Mouse (Mus musculus): ENCODE measurements at regions not wholly inside any gene's neighbourhood (a gene's known extent, or its start where the extent isn't known, plus 50 kb on each side); places are given as distances from the start of the nearest gene placed in this dataset.

DNA sequence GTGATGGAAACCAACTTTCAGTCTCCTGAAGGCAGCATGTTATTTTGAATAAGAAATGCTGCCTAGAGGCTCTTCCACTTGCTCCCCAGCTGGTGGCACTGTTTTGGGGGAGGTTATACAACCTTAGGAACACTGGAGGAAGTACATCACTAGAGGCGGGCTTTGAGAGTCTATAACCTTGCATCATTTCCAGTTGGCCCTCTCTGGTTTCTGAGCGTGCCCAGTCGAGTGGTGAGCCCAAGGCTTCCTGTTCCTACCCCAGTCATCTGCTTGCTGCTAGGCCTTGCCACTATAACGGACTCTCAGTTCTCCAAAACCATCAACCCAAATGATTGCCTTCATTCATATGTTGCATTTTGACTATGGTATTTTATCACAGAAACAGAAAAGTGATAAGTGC lies 302.5 kb upstream of the Hs6st1 start:
- no peak for TF ChIP-seq POLR2A (IDR thresholded peaks at IDR 0.05; ENCODE audit: control insufficient read depth, extremely low read depth, insufficient read depth, low read length, poor library complexity)
- TF ChIP-seq CTCF (IDR thresholded peaks at IDR 0.05; ENCODE audit: borderline replicate concordance, control insufficient read depth, extremely low read depth, insufficient read depth, low read length, poor library complexity), result no peak
- H3K4me1 ChIP-seq (replicated peaks; ENCODE audit: control insufficient read depth, insufficient read depth, low read length), result no peaks in the 10 kb centered on the region
- H3K36me3 ChIP-seq (ENCODE audit: control insufficient read depth, insufficient read depth, low read length), result no peaks in the 10 kb centered on the region
- no peak overlapping the region for H3K27ac ChIP-seq (ENCODE audit: control insufficient read depth, insufficient read depth, low read length)
- no peak overlapping the region for H3K4me3 ChIP-seq (ENCODE audit: control insufficient read depth, insufficient read depth, low read length)
- no peaks in the 10 kb centered on the region for H3K27me3 ChIP-seq (ENCODE audit: control insufficient read depth, insufficient read depth, low read length)
- WGBS, result 90% methylated on average over 4 of the region's 4 CpGs
- no peak for DNase-seq

DNA sequence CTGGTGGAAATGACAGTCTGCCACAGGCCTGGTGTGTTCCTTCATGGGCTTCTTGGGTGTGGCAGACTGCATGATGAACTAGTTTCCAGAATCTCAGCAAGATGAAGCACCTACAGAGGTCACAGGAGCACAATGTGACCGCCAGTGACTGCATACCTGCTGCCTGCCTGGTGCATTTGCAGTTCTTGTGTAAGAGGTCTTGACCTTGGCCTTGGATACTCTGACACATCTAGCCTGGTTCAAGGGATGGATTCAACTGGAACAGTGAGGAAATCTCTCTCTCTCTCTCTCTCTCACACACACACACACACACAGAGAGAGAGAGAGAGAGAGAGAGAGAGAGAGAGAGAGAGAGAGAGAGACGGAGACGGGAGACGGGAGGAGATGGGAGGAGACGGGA lies 301.9 kb upstream of the Hs6st1 start:
- Histone ChIP-seq H3K4me3 (ENCODE audit: control insufficient read depth, insufficient read depth, low read length) (no peak overlapping the region), H3K4me1 (replicated peaks; ENCODE audit: control insufficient read depth, insufficient read depth, low read length) (no peaks in the 10 kb centered on the region), H3K36me3 (ENCODE audit: control insufficient read depth, insufficient read depth, low read length) (no peaks in the 10 kb centered on the region), H3K27ac (ENCODE audit: control insufficient read depth, insufficient read depth, low read length) (no peak overlapping the region), H3K27me3 (ENCODE audit: control insufficient read depth, insufficient read depth, low read length) (no peaks in the 10 kb centered on the region)
- no peak for TF ChIP-seq CTCF (IDR thresholded peaks at IDR 0.05; ENCODE audit: borderline replicate concordance, control insufficient read depth, extremely low read depth, insufficient read depth, low read length, poor library complexity)
- TF ChIP-seq POLR2A (IDR thresholded peaks at IDR 0.05; ENCODE audit: control insufficient read depth, extremely low read depth, insufficient read depth, low read length, poor library complexity), result no peak
- 98% methylated on average over 5 of the region's 5 CpGs for WGBS
- DNase-seq, result no peak

- no peak for DNase-seq
- no peaks in the 10 kb centered on the region for H3K27me3 ChIP-seq (ENCODE audit: control insufficient read depth, insufficient read depth, low read length)
- 95% methylated on average over 6 of the region's 6 CpGs for WGBS
- TF ChIP-seq CTCF (IDR thresholded peaks at IDR 0.05; ENCODE audit: borderline replicate concordance, control insufficient read depth, extremely low read depth, insufficient read depth, low read length, poor library complexity) (no peak), POLR2A (IDR thresholded peaks at IDR 0.05; ENCODE audit: control insufficient read depth, extremely low read depth, insufficient read depth, low read length, poor library complexity) (no peak)
- no peak overlapping the region for H3K4me3 ChIP-seq (ENCODE audit: control insufficient read depth, insufficient read depth, low read length)
- H3K36me3 ChIP-seq (ENCODE audit: control insufficient read depth, insufficient read depth, low read length), result no peaks in the 10 kb centered on the region
- no peak overlapping the region for H3K27ac ChIP-seq (ENCODE audit: control insufficient read depth, insufficient read depth, low read length)
- H3K4me1 ChIP-seq (replicated peaks; ENCODE audit: control insufficient read depth, insufficient read depth, low read length), result no peaks in the 10 kb centered on the region
These were observed 295.6 kb upstream of the Hs6st1 start for GRCm38 (mm10) chr1:35772567-35772966.

DNA sequence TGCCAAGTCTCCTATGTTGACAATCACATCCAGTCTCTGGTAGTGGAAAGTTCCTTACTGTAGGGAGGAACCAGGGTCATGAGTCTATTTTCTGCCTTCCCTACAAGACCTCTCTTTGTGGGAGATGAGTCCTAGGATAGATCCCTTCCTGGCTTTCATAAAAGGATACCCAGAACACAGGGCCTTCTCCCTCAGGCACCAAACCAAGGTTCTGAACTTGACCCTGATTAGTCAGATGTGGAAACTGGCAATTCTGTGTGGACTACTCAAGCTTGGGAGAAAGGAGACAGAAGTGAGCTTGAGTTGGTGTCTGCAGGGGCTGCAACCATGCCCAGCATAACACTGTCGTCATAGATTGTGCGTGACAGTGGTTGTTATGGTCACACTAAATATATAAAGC lies 293.6 kb upstream of the Hs6st1 start:
- TF ChIP-seq POLR2A (IDR thresholded peaks at IDR 0.05; ENCODE audit: control insufficient read depth, extremely low read depth, insufficient read depth, low read length, poor library complexity), result no peak
- no peak for TF ChIP-seq CTCF (IDR thresholded peaks at IDR 0.05; ENCODE audit: borderline replicate concordance, control insufficient read depth, extremely low read depth, insufficient read depth, low read length, poor library complexity)
- WGBS, result 97% methylated on average over 2 of the region's 2 CpGs
- Histone ChIP-seq H3K27ac (ENCODE audit: control insufficient read depth, insufficient read depth, low read length) (no peak overlapping the region), H3K4me1 (replicated peaks; ENCODE audit: control insufficient read depth, insufficient read depth, low read length) (no peaks in the 10 kb centered on the region), H3K36me3 (ENCODE audit: control insufficient read depth, insufficient read depth, low read length) (no peaks in the 10 kb centered on the region), H3K27me3 (ENCODE audit: control insufficient read depth, insufficient read depth, low read length) (no peaks in the 10 kb centered on the region), H3K4me3 (ENCODE audit: control insufficient read depth, insufficient read depth, low read length) (no peak overlapping the region)
- DNase-seq, result no peak

DNA sequence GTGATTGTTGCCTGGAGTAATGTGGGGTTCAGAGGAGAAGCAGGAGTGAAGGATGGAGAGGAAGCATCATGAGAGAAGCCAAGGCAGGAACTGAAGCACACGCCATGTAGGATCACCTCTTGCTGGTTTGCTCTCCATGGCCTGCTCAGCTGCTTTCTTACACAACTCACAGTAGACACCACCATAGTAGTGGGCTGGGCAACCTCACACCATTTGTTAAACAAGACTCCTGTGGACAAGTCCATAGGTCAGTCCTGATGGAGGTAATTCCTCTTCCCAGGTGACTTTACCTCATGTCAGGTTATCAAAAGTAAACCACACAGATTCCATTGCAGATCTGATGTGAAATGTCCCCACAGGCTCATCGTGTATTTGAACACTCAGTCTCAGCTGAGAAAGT lies 285.5 kb upstream of the Hs6st1 start:
- H3K4me3 ChIP-seq (ENCODE audit: control insufficient read depth, insufficient read depth, low read length), result no peak overlapping the region

DNA sequence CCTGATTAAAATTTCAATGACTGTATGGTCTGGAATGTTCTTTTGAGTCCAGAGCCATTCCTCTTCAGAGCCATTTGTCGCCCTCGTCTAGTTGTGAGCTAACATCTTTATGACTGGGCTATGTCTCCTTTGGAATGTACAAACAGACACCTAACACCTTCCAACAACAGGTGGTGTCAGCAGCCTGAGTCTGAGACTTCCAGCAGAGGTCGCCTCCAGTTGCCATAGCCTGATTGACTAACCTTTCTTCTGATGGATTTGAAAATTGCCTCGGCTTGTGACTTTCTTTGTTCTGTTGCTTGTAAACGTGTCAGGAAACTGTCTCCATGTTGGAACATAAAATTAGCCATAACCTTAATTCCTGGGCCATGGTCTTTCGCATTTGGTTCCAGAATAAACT lies 284.8 kb upstream of the Hs6st1 start:
- no peaks in the 10 kb centered on the region for H3K4me1 ChIP-seq (replicated peaks; ENCODE audit: control insufficient read depth, insufficient read depth, low read length)
- no peak for TF ChIP-seq CTCF (IDR thresholded peaks at IDR 0.05; ENCODE audit: borderline replicate concordance, control insufficient read depth, extremely low read depth, insufficient read depth, low read length, poor library complexity)
- no peak for TF ChIP-seq POLR2A (IDR thresholded peaks at IDR 0.05; ENCODE audit: control insufficient read depth, extremely low read depth, insufficient read depth, low read length, poor library complexity)
- no peaks in the 10 kb centered on the region for H3K27me3 ChIP-seq (ENCODE audit: control insufficient read depth, insufficient read depth, low read length)
- H3K27ac ChIP-seq (ENCODE audit: control insufficient read depth, insufficient read depth, low read length), result no peak overlapping the region
- DNase-seq, result no peak
- no peaks in the 10 kb centered on the region for H3K36me3 ChIP-seq (ENCODE audit: control insufficient read depth, insufficient read depth, low read length)
- no peak overlapping the region for H3K4me3 ChIP-seq (ENCODE audit: control insufficient read depth, insufficient read depth, low read length)
- WGBS, result 73% methylated on average over 6 of the region's 6 CpGs

More for the DNA sequence above, 285.5 kb upstream of the Hs6st1 start:
- no peaks in the 10 kb centered on the region for H3K36me3 ChIP-seq (ENCODE audit: control insufficient read depth, insufficient read depth, low read length)
- H3K27me3 ChIP-seq (ENCODE audit: control insufficient read depth, insufficient read depth, low read length), result no peaks in the 10 kb centered on the region
- no peaks in the 10 kb centered on the region for H3K4me1 ChIP-seq (replicated peaks; ENCODE audit: control insufficient read depth, insufficient read depth, low read length)
- H3K27ac ChIP-seq (ENCODE audit: control insufficient read depth, insufficient read depth, low read length), result no peak overlapping the region
- no peak for DNase-seq
- no peak for TF ChIP-seq CTCF (IDR thresholded peaks at IDR 0.05; ENCODE audit: borderline replicate concordance, control insufficient read depth, extremely low read depth, insufficient read depth, low read length, poor library complexity)
- no peak for TF ChIP-seq POLR2A (IDR thresholded peaks at IDR 0.05; ENCODE audit: control insufficient read depth, extremely low read depth, insufficient read depth, low read length, poor library complexity)
- WGBS, result 86% methylated on average over 2 of the region's 2 CpGs

GRCm38 (mm10) chr1:35786241-35786640 lies 282.0 kb upstream of the Hs6st1 start:
- Histone ChIP-seq H3K4me1 (replicated peaks; ENCODE audit: control insufficient read depth, insufficient read depth, low read length) (no peaks in the 10 kb centered on the region), H3K27me3 (ENCODE audit: control insufficient read depth, insufficient read depth, low read length) (no peaks in the 10 kb centered on the region), H3K27ac (ENCODE audit: control insufficient read depth, insufficient read depth, low read length) (no peak overlapping the region), H3K36me3 (ENCODE audit: control insufficient read depth, insufficient read depth, low read length) (no peaks in the 10 kb centered on the region), H3K4me3 (ENCODE audit: control insufficient read depth, insufficient read depth, low read length) (no peak overlapping the region)
- no peak for TF ChIP-seq CTCF (IDR thresholded peaks at IDR 0.05; ENCODE audit: borderline replicate concordance, control insufficient read depth, extremely low read depth, insufficient read depth, low read length, poor library complexity)
- no peak for TF ChIP-seq POLR2A (IDR thresholded peaks at IDR 0.05; ENCODE audit: control insufficient read depth, extremely low read depth, insufficient read depth, low read length, poor library complexity)
- DNase-seq, result no peak
- 96% methylated on average over 4 of the region's 4 CpGs for WGBS
